Mouse (Mus musculus) T-helper 1 cell (primary cell): ENCODE measurements around the gene Pelp1.

Experiments
- in situ Hi-C: fragments of 300-600 bp; cut with MboI, MseI; formaldehyde crosslinking; loops from one replicate; pipeline ENCODE4 v1.15.1; 2025; ENCODE audit warnings: high pct_unique_total_duplicates

The Pelp1 gene

GRCm38 (mm10) chr11:70409594-70410296 is at the start of gene Pelp1:
Pelp1 (minus strand) TSS chr11:70410031.
- in situ Hi-C loops = loop anchor here (5.0 kb wide), 1 partner anchor 98 kb away; the partner anchor contains the start of gene Tm4sf5

GRCm38 (mm10) chr11:70458688-70459600 is 49.1 kb upstream of the Pelp1 start, which contains the start of gene Zmynd15:
Zmynd15 (plus strand) TSS chr11:70459433.
- in situ Hi-C loops = no loop called here

GRCm38 (mm10) chr11:70453261-70454044 is 43.6 kb upstream of the Pelp1 start:
- in situ Hi-C loops = no loop called here

GRCm38 (mm10) chr11:70451797-70452498 is 42.1 kb upstream of the Pelp1 start, which contains the start of gene Med11:
Med11 (plus strand) TSS chr11:70451919.
- in situ Hi-C loops = no loop called here

- in situ Hi-C loops = no loop called here
These were observed 41.1 kb upstream of the Pelp1 start for GRCm38 (mm10) chr11:70450926-70451325.

- in situ Hi-C loops = loop anchor here (25.0 kb wide), 1 partner anchor 315 kb away; the partner anchor contains the start of gene Zfp3
These were observed 37.5 kb upstream of the Pelp1 start for GRCm38 (mm10) chr11:70447373-70447772.

- in situ Hi-C loops = loop anchor here (25.0 kb wide), 1 partner anchor 316 kb away; the partner anchor contains the start of gene Zfp3
These were observed 36.9 kb upstream of the Pelp1 start for GRCm38 (mm10) chr11:70446756-70447155.

GRCm38 (mm10) chr11:70444667-70445066 is 34.8 kb upstream of the Pelp1 start:
- in situ Hi-C loops = loop anchor here (25.0 kb wide), 1 partner anchor 318 kb away; the partner anchor contains the start of gene Zfp3

- in situ Hi-C loops = loop anchor here (25.0 kb wide), 1 partner anchor 318 kb away; the partner anchor contains the start of gene Zfp3
These were observed 34.1 kb upstream of the Pelp1 start for GRCm38 (mm10) chr11:70443964-70444363.

- in situ Hi-C loops = loop anchor here (25.0 kb wide), 1 partner anchor 320 kb away; the partner anchor contains the start of gene Zfp3
These were observed 32.1 kb upstream of the Pelp1 start for GRCm38 (mm10) chr11:70441882-70442281.

- in situ Hi-C loops = loop anchor here (25.0 kb wide), 1 partner anchor 322 kb away; the partner anchor contains the start of gene Zfp3
These were observed 30.8 kb upstream of the Pelp1 start for GRCm38 (mm10) chr11:70440637-70441036.

GRCm38 (mm10) chr11:70438728-70439374 is 29.0 kb upstream of the Pelp1 start:
- in situ Hi-C loops = loop anchor here (25.0 kb wide), 1 partner anchor 323 kb away; the partner anchor contains the start of gene Zfp3

- in situ Hi-C loops = loop anchor here (25.0 kb wide), 1 partner anchor 325 kb away; the partner anchor contains the start of gene Zfp3
These were observed 27.6 kb upstream of the Pelp1 start for GRCm38 (mm10) chr11:70437426-70437825.

- in situ Hi-C loops = loop anchor here (25.0 kb wide), 1 partner anchor 327 kb away; the partner anchor contains the start of gene Zfp3
These were observed 25.6 kb upstream of the Pelp1 start for GRCm38 (mm10) chr11:70435476-70435875.

- in situ Hi-C loops = loop anchor here (25.0 kb wide), 1 partner anchor 328 kb away; the partner anchor contains the start of gene Zfp3
These were observed 24.1 kb upstream of the Pelp1 start for GRCm38 (mm10) chr11:70433951-70434350.

- in situ Hi-C loops = loop anchor here (25.0 kb wide), 1 partner anchor 329 kb away; the partner anchor contains the start of gene Zfp3
These were observed 23.7 kb upstream of the Pelp1 start for GRCm38 (mm10) chr11:70433569-70433943.

- in situ Hi-C loops = loop anchor here (25.0 kb wide), 1 partner anchor 329 kb away; the partner anchor contains the start of gene Zfp3
These were observed 23.2 kb upstream of the Pelp1 start for GRCm38 (mm10) chr11:70432895-70433568.

GRCm38 (mm10) chr11:70432048-70432894 is 22.4 kb upstream of the Pelp1 start, which contains the start of gene Arrb2:
Arrb2 (plus strand) TSS chr11:70432635.
- in situ Hi-C loops = loop anchor here (25.0 kb wide), 1 partner anchor 330 kb away; the partner anchor contains the start of gene Zfp3
